Mouse (Mus musculus) layer of hippocampus, adult 9-11 months (tissue): ENCODE measurements around the gene Kcnk5.

Experiments
- DNase-seq: peaks from one replicate; pipeline ENCODE4 v3.0.0; 2022

Kcnk5 gene

DNA sequence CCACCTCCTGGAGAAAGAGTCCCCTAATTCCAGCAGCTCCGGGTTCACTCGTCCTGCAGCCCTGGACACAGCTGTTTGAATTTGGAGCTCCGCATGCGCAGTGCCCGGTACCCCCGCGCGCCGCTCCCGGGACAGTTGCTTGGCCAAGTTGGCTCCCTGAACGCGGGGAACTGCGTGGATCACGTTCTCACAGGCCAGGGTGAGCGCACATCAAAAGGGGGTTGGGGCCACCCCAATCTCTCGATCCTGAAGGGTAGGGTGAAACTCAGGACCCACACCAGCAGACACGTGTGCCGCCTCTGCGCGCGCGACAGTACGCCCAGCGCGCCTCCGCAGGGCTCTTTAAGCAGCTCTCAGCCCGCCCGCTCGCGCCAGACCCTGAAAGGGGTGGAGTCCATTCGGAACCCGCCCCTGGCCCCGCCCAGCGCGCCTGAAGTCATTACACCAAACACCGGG is at the start of gene Kcnk5:
TSS of gene Kcnk5 (minus strand) at position 344 of the 456 bp plus-strand sequence.
- DNase-seq = peak; percentile 70

DNA sequence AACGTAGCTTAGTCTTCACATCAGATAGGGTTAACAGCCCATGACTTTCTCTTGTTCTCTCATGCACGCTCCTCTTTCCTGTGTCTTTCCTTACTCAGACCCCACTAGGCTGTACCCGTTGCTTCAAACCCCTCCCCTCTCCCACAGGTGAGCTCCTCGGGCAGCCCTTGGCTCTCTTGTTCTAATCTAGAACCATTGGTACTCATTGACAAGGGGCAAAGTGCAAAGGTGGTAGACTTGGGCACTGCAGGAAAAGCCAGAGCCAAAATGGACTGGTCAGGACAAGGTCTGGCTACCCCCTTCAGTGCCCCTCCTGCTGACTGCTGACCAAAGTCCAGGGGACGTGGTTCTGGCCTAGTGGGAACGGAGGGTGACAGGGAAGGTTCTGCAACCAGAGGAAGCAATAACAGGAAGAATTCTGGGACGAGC is 48.5 kb upstream of the Kcnk5 start:
- DNase-seq = no peak

DNA sequence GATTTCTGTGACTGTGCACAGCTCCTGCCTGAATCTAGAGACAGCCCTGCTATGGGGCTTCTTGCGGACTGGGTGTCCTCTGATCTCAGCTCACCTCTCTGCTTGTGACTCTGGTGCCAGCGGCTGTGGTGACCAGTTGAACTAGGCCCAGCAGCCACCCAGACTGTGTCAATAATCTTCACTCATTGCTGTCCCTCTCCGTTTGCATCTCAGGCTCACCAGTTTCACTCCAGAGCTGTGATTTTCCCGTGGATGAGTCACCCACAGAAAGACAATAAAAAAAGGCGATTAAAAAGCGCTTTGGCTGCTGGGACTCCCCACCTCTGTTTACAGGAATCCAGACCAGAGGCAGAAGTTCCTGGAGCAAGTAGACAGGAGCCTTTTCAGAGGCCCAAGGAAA is 47.8 kb upstream of the Kcnk5 start:
- DNase-seq = no peak

DNA sequence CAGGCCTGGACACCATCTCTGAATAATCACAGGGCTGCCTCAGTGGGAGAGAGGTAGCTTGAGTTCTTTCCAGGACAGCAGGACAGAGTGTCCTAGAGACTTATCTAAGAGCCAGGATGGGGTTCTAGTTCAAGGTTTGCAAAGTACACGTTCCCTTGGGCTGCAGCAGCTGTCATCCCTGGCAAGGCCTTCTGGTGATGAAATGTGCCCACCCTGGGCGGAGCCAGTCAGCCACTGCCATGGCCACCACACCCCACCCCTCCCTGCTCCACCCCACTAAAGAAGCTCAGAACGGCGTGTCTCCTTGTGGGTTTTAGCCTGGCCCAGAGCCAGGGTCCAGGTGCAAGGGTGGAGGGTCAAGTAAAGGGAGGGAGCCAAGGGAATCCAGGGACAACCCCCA is 46.7 kb upstream of the Kcnk5 start:
- no peak for DNase-seq

DNA sequence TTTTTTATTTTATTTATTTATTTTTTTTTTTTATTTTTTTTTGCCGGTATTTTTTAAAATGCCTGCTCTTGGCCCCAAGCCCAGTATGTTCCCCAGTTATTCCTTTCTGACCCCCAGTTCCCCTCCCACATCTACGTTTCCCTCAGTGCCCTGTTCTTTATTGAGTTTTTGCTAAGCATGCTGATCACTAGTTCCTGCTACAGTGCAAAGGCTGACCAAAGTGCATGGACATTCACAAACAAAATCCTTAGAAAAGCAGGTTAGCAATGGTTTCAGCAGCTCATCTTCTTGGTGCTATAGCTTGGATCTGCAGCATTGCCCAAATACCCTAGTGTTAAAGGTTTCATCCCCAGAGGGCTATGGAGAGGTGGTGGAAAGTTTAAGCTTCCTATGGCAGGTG is 45.4 kb upstream of the Kcnk5 start:
- DNase-seq = no peak

DNA sequence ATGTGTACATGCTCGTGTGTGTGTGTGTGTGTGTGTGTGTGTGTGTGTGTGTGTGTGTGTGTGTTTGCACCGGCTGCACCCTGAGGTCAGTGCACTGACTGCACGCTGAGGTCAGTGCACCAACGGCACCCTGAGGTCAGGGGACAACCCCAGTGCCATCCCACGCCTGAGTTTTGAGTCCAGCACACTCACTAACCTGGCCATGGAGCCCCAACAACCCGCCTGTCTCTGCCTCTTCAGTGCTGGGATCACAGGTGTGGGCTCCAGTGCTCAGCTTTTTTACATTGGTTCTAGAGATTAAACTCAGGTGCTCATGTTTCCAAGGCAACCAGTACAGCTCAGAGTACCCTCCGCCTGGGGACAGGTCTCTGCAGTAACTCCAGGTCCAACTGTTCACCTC is 44.9 kb upstream of the Kcnk5 start:
- DNase-seq = no peak

DNA sequence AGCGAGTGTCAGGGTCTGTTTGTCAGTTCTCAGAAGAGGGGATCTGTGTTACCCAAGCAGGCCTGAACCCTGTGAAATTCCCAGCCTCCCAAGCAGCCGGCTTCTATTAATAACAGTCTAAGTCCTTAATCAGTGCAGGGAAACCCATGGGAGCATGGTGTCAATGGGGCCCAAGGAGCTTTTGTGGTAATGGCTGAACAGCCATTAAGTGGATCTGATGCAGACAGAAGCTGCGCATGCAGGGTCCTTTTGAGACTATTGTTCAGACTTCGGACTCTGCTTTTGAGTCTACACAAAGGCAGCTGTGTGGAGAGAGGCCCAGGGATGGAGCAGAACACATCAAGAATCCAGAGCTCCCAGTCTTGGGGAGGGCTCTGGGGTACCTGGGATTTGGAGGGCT is 43.9 kb upstream of the Kcnk5 start:
- no peak for DNase-seq

DNA sequence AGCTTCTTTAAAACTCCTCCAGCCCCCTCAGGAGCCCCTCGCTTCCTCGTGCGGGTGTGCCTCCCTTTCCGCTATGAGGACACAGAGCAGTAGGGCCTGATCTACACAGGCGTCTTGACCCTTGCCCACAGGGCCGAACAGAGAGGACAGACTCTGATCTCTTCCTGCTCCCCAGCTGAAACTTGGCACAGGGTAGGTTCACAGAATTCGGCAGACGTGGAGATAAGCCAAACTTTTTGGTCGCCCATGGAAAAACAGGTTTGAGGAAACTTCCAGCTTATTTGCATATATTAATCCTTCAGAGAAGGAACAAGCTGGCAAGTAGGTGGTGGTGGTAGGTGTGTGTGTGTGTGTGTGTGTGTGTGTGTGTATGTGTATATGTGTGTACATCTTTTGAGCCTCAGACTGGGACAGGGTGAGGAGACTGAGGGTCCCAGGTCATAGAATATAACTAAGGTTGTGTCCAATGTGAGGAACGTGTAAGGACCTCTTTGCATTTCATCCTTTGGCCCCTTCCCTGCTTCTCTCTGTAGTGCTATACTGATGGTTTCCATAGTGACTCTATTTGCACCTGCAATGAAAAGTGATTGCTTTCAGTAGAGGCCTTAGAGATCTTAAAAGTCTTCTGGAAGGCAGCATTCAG is 43.1 kb upstream of the Kcnk5 start:
- DNase-seq = no peak

DNA sequence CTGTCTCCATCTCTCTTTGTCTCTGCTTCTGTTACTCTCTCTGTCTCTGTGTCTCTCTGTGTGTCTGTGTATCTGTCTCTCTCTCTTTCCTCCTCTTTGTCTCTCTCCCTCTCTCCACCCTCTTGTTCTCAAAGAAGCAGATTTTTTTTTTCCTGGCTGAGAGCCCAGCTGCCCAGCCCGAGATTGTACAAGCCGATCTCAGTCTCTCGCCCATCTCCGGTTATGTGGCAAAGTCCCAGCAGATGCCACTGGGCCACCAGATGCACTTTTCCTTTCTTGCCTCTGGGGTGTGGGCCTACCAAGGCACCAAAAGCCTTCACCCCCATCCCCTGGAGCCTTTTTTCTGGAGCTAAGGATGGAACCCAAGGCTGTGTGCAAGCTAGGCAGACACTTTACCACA is 42.6 kb upstream of the Kcnk5 start:
- DNase-seq = no peak

DNA sequence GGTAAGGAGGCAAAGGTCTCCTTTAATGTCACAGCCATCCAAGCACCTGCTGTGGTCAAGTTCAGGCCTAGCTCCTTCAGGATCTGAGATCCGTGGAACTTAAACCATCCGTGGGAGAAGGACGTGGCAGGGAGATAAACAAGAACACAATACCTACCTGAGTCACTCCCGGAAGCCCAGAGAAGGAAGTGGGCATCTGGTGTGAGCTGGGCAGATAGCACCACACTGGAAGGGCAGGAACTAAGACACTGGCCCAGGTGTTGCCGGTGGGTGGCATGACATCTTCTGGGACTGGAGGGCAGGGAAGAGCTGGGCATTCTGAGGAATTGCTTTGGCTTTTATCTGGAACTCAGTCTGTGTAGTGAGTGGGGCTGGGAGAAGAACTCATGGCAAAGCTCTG is 41.6 kb upstream of the Kcnk5 start:
- DNase-seq = no peak

DNA sequence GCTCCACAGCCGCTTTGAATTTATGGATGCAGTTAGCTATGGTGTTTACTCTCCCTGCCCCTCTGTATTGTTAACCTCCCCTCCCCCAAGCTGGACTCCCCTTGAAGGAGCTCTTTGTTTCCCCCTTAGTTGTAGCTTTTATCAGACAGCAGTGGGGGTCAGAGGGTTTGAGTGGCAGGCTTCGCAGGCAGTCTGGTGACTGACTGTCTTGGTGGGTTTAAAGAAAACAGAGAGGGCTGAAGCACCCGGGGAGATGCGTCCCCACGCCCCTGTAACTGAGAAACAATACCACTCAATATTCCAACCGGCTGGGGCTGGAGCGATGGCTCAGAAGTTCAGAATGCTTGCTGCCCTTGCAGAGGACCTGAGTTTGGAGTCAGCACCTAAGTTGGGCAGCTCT is 39.5 kb upstream of the Kcnk5 start:
- no peak for DNase-seq

DNA sequence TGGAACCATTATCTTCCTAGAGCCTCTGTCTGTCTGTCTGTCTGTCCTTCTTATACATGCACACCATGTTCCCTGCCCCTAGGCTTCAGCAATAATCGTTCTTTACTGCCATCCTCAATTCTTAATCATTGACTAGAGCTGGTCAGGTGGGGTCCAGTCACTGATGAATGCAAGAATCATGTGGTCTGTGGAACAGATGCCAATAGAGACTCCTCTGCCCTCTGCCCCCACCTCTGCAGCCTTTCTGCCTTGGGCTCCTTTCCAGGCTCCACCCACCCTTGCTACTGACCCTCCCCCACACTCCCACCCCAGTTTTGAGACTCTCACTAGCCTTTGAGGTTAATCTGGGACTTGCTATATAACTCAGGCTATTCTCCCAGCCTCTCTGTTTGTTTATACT is 38.2 kb upstream of the Kcnk5 start:
- no peak for DNase-seq

DNA sequence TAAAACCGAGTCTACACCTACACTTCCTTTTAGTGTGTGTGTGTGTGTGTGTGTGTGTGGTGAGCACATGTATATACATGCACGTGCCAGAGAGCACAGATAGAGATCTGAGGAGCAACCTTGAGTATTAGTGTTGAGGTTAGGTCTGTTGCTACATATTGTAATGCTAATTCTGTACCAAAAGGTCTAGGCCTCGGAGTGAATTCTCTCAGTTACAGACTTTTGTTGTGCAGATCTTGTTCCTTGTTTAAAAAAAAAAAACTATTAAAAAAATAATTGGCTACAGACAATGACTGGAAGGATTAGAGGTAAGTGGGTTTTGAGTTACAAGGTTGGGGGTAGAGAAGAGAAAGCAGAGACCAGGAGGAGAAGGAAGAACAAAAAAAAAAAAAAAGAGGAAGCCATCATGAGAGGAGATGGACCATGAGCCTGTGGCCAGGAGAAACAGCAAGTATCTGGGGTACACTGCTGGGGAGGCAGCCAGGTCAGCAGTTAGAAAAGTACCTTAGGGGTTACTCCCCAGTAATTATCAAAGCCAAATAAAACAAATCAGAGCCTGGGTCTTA is 35.8 kb upstream of the Kcnk5 start:
- DNase-seq = no peak

DNA sequence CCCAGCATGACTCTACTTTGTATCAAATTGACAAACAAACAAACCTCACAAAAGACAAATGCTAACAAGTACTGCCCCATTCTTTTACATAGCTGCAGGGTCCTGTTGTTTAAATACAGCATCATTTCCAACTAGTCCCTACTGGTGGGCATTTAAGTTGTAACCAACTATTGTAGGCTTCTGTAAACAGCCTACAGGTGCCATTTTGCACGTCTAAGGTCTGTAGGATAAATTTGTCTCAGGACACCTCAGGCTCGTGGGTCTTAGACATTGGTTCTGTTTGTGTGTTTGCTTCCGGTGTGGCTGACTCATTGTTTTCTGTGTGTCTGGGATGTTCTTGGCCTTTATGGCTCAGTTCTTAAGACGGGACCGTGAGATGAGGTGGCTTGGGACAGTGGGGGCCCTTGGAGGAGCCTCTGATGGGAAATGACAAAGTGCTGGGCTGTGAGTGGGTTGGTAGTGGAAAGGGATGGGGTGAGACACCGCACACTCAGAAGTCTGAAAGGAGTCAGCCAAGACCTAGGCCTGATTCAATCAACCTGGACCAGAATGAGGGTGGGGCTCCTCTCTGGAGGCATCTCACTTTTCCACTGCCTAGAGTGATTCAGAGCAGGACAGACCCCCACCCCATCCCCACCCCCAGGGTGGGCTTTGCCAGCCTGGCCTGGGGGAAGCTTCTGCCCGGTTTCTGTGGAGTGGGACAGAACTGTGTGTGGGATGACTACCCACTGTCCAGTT is 35.1 kb upstream of the Kcnk5 start:
- no peak for DNase-seq

DNA sequence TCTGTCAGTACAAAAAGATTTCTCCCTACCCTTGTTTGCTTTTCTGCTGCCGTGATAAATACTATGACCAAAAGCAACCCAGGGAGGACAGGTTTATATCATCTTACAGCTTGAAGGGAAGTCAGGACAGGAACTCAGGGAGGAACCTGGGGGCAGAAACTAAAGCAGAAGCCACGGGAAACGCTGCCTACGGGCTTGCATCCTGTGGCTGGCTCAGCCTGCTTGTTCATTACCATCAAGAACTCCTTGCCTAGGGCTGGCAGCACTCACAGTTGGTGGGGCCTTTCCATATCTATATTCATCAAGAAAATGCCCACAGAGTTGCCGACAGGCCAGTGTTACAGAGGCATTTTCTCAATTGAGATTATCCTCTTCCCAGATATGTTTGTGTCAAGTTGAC is 34.2 kb upstream of the Kcnk5 start:
- no peak for DNase-seq

DNA sequence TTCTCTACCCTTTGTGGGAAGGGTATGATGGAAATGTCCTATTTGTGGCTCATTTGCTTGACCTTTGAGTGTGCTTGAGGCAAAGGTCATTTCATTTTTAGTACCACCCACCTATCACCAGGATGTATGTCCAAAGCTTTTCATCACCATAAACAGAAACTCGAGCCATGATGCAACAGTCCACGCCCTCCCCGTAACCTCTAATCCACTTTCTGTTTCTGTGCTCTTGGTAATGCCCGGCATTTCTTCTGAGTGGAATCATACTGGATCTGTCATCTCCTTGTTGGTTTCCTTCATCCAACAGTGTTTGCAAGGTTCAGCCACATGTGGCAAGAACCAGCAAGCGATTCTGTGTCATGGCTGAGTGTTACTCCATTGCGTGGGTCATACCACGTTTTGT is 32.5 kb upstream of the Kcnk5 start:
- no peak for DNase-seq

DNA sequence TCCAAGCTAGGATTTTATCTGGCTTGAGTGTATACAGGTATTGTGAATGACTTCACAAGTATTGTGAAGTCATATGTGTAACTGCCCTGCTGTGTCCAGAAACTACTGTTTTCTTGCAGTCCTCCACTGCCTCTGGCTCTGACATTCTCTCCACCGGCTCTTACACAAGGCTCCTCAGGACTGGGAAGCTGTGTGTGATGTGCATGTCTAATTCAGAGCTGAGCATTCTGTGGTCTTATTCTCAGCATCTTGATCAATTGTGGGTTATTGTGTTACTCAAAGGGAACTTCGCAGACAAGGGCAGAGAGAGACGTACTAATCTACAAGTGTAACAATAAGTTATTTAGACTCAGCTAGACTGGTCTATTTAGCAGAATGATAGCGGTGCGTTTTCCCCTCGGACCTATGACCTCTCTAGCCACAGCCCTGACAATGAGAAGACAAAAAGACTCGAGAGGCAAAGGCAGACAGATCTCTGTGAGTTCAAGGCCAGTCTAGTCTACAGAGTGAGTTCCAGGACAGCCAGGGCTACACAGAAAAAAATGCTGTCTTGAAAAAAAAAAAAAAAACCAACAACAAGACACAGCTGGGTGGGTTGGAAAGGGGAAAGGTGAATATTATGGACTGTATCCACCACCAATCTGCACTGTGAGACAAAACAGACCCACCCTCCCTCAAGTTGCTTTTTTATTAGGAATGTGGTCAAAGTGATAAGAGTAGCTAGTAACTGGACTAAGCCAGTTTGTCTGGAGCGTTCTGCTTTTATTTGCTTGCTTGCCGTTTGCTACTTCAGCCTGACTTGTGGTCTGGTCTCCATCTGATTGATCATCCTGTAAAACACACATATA is 30.4 kb upstream of the Kcnk5 start:
- no peak for DNase-seq

DNA sequence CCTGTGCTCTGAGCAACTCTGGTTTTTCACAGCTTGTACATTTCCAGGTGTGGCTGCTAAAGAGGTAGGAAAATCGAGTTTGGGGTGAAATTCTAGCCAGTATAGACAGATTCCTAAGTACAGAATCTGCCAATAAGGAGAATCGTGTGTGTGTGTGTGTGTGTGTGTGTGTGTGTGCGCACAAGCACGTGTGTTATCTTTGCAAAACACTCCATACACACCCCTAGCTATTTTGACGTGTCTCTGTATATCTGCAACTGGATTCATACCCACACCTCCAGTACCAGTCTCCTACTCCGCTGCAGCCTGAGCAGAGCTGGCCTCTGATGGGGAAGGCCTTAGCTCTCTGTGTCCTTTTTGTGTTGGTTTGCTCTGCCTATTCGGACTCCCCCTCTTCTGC is 28.3 kb upstream of the Kcnk5 start:
- DNase-seq = no peak

DNA sequence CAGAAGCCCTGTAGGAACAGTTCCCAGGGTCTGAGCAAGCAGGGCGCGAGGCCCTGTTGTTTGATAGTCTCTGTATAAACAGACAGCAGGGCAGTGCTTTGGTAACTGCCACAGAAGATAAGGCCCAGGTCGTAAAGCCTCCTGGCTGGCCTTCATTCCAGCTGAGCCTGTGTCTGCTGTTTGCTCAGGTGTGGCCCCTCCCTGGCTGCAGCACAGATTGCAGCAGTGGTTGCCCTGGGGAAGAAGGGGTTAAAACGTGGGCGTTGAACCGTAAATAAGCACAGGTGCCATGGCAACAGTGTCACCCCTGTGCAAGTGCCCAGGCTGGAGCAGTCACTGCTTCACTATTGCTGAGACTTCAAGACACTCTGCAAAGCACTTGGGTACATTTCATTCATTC is 26.8 kb upstream of the Kcnk5 start:
- DNase-seq = no peak

DNA sequence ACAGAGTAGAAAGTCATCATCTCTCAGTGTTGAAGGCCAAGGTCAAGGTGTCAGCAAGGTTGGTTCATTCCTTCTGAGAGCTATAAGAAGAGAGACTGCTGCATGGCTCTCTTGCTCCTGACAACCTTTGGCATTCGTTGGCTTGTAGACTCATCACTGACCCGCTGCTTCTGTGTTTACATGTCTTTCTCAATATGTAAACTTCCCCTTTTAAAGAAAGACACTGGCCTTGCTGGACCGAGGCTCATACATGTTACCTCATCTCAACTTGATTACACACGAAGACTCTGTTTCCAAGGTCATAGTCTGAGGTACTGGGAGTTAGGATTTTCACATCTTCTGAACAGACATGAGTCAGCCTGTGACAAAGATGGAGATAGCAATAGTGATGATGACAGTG is 24.1 kb upstream of the Kcnk5 start:
- DNase-seq = no peak

DNA sequence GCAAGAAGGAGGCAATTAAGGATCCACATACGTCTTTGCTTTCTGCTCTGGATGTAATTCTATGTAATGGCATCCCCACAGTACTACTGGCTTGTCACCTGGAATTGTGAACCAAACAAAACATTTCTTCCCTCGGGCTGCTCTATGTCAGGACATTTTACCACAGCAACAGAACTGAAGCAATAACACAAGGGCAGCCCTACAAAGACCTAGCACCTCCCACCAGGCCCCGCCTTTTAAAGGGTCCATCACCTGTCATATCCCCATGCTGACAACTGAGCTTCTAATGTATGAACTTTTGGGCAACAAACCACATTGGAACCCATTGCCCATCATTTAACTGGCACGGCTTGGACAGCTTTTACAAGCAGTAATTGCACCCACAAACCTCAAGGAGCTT is 21.7 kb upstream of the Kcnk5 start:
- no peak for DNase-seq

DNA sequence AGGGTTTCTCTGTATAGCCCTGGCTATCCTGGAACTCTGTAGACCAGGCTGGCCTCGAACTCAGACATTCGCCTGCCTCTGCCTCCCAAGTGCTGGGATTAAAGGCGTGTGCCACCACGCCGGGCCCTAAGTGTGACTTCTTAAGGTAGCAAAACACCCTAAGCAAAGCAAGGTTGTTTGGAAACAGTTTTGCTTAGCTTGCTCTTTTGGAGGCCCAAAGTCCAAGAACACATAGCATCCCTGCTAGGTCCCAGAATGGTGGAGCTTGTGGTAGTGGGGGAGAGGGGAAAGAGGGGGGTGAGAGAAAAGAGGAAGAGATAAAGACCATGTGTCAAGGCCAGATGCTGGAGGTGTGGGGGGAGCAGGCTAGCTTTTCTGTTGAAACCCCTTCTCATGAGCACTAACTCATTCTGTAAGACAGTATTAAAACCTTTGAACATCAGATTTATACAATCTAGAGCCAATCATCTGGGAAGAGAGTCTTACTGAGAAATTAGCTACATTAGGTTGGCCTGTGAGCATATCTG is 21.1 kb upstream of the Kcnk5 start:
- DNase-seq = no peak

DNA sequence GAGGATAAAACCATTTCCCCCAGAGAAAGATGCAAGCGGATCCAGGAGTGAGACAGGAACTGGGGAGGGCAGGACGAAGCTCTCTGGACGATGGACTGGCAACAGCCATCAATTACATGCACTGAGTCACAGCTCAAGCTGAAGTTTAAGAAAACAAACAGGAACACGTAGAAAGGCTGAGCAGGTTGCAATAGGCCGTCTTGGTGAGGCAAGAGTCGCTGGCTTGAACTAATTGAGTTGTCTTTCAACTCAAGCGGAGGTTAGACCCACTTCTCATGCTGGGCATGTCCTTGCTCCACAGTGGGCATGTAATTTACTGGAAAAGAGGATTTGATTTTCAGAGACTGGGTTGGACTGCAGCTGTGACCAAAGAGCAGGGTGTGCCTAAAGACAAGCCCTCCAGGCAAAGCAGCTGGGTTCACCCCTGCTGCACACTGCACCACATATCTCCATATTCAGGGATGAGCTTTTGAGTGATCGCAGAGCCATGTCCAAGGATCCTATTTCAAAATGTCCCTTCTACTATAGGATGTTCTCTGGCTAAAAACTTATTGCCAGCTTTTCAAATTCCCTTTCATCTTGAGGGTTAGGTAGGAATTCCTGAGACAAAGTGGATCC is 19.6 kb upstream of the Kcnk5 start:
- DNase-seq = no peak
